Mouse (Mus musculus): Measurements from ENCODE around the gene Ptprn.

Ptprn gene

GRCm38 (mm10) chr1:75264091-75264880 is at the start of gene Ptprn:
TSS of gene Ptprn (minus strand) at chr1:75264502.
- peak; percentile 45 for DNase-seq

- DNase-seq: no peak
Measured at GRCm38 (mm10) chr1:75311694-75312093, 47.4 kb upstream of the Ptprn start.

GRCm38 (mm10) chr1:75304662-75305061 is 40.4 kb upstream of the Ptprn start:
- no peak for DNase-seq

- no peak for DNase-seq
Measured at GRCm38 (mm10) chr1:75294294-75294693, 30.0 kb upstream of the Ptprn start.

GRCm38 (mm10) chr1:75293331-75293701 is 29.0 kb upstream of the Ptprn start:
- DNase-seq: no peak

GRCm38 (mm10) chr1:75292476-75293330 is 28.4 kb upstream of the Ptprn start:
- no peak for DNase-seq

- DNase-seq: no peak
Measured at GRCm38 (mm10) chr1:75291321-75291720, 27.0 kb upstream of the Ptprn start.

- peak; percentile 55 for DNase-seq
Measured at GRCm38 (mm10) chr1:75290582-75290981, 26.3 kb upstream of the Ptprn start.

- DNase-seq: no peak
Measured at GRCm38 (mm10) chr1:75289888-75290431, 25.7 kb upstream of the Ptprn start.

- DNase-seq: peak; percentile 78
Measured at GRCm38 (mm10) chr1:75289376-75289775, 25.1 kb upstream of the Ptprn start.

- DNase-seq: no peak
Measured at GRCm38 (mm10) chr1:75284911-75285310, 20.6 kb upstream of the Ptprn start.

GRCm38 (mm10) chr1:75283017-75283416 is 18.7 kb upstream of the Ptprn start:
- no peak for DNase-seq

- no peak for DNase-seq
Measured at GRCm38 (mm10) chr1:75278228-75278627, 13.9 kb upstream of the Ptprn start, which contains the start of gene Resp18. TSS of gene Resp18 (minus strand) at chr1:75278415.

GRCm38 (mm10) chr1:75277195-75278188 is 13.2 kb upstream of the Ptprn start:
- peak; percentile 83 for DNase-seq

GRCm38 (mm10) chr1:75262969-75263951 is 1.0 kb downstream of the Ptprn start:
- DNase-seq: peak; percentile 89

GRCm38 (mm10) chr1:75261278-75261677 is 3.0 kb downstream of the Ptprn start:
- DNase-seq: no peak

- DNase-seq: no peak
Measured at GRCm38 (mm10) chr1:75255516-75256046, 8.7 kb downstream of the Ptprn start.

- DNase-seq: no peak
Measured at GRCm38 (mm10) chr1:75254625-75255013, 9.7 kb downstream of the Ptprn start.

GRCm38 (mm10) chr1:75253849-75254624 is 10.3 kb downstream of the Ptprn start:
- DNase-seq: peak; percentile 76

GRCm38 (mm10) chr1:75253029-75253428 is 11.3 kb downstream of the Ptprn start:
- DNase-seq: no peak
